Mouse (Mus musculus) thymus, adult 2 months (tissue): ENCODE measurements around the gene Mkrn2os.

Source experiments
- CTCF ChIP-seq: fragments of 200-500 bp; IDR thresholded peaks from 2 replicates; pipeline ENCODE4 v1.5.1; 2012; ENCODE audit warnings: mild to moderate bottlenecking, control low read depth, low read length, moderate library complexity, borderline replicate concordance; ENCODE audit not compliant: control insufficient read depth, poor library complexity, insufficient read depth; ENCODE audit errors: extremely low read depth
- POLR2A ChIP-seq: fragments of 200-500 bp; IDR thresholded peaks from 2 replicates; pipeline ENCODE4 v1.6.1; 2012; ENCODE audit warnings: mild to moderate bottlenecking, low read length, control low read depth, moderate library complexity; ENCODE audit not compliant: control insufficient read depth, poor library complexity, insufficient read depth; ENCODE audit errors: extremely low read depth

- TF ChIP-seq POLR2A, result no peak
- TF ChIP-seq CTCF, result no peak
Observed at GRCm38 (mm10) chr6:115626121-115626520, 33.7 kb upstream of the Mkrn2os start.
